Mouse (Mus musculus) MEL (cell line): Measurements from ENCODE around the gene Tspan9. TPM values are rescaled to one million over a fixed set of nuclear protein-coding genes. Genes with fewer than 3 reads are reported as not detected.

Experiments used
- DNase-seq: peaks from one replicate; pipeline ENCODE4 v3.0.0; 2011; ENCODE audit warnings: low read depth, low spot score
- H3K27ac ChIP-seq: 2 replicates; pipeline ENCODE4 v1.5.1; 2012; ENCODE audit warnings: low read depth, mild to moderate bottlenecking, control low read depth, low read length, moderate library complexity; ENCODE audit not compliant: control insufficient read depth
- H3K27me3 ChIP-seq, 2 experiments: fragments of 150-350 bp in 1 of 2; sonication (generic) in 1 of 2; 2 replicates each; pipeline ENCODE4 v1.6.1; 2012; ENCODE audit warnings: low read length in 2 of 2, mild to moderate bottlenecking in 2 of 2, improper control_type of control experiment in 1 of 2, moderate library complexity in 1 of 2; ENCODE audit not compliant: insufficient read depth in 2 of 2, control insufficient read depth in 1 of 2
- H3K36me3 ChIP-seq, 2 experiments: 2 replicates each; pipeline ENCODE4 v1.6.1; 2012 to 2014; ENCODE audit warnings: low read length in 2 of 2, improper control_type of control experiment in 1 of 2, inconsistent platforms in 1 of 2, mild to moderate bottlenecking in 1 of 2; ENCODE audit not compliant: insufficient read depth in 2 of 2, control insufficient read depth in 1 of 2
- H3K4me1 ChIP-seq, 2 experiments: fragments of 150-350 bp in 1 of 2; sonication (generic) in 1 of 2; 2 replicates each; pipeline ENCODE4 v1.6.1; 2012; ENCODE audit warnings: low read length in 2 of 2, improper control_type of control experiment in 1 of 2, mild to moderate bottlenecking in 1 of 2; ENCODE audit not compliant: insufficient read depth in 2 of 2, control insufficient read depth in 1 of 2
- H3K4me3 ChIP-seq, 2 experiments: fragments of 150-350 bp in 1 of 2; sonication (generic) in 1 of 2; 2 replicates each; pipeline ENCODE4 v1.5.1; 2012; ENCODE audit warnings: low read depth in 2 of 2, low read length in 2 of 2, mild to moderate bottlenecking in 2 of 2, moderate library complexity in 2 of 2, control low read depth in 1 of 2, improper control_type of control experiment in 1 of 2; ENCODE audit not compliant: control insufficient read depth in 1 of 2, insufficient read depth in 1 of 2
- H3K79me2 ChIP-seq: 2 replicates; pipeline ENCODE4 v1.6.1; 2012; ENCODE audit warnings: mild to moderate bottlenecking, low read length, moderate library complexity; ENCODE audit not compliant: control insufficient read depth, poor library complexity, insufficient read depth
- H3K9ac ChIP-seq: 2 replicates; pipeline ENCODE4 v1.6.1; 2012; ENCODE audit warnings: low read depth, mild to moderate bottlenecking, control low read depth, low read length, moderate library complexity; ENCODE audit not compliant: control insufficient read depth, poor library complexity, severe bottlenecking
- H3K9me3 ChIP-seq: fragments of 150-350 bp; sonication (generic); replicated peaks from 2 replicates; pipeline ENCODE4 v1.6.1; 2012; ENCODE audit warnings: mild to moderate bottlenecking, low read length, improper control_type of control experiment, moderate library complexity; ENCODE audit not compliant: insufficient read depth
- BHLHE40 ChIP-seq: IDR thresholded peaks from 2 replicates; pipeline ENCODE4 v1.6.1; 2012; ENCODE audit warnings: low read depth, mild to moderate bottlenecking, inconsistent platforms, low read length, improper control_type of control experiment, borderline replicate concordance
- CHD1 ChIP-seq: IDR thresholded peaks from 2 replicates; pipeline ENCODE4 v1.6.1; 2012; ENCODE audit warnings: low read depth, mild to moderate bottlenecking, inconsistent platforms, low read length, improper control_type of control experiment
- CHD2 ChIP-seq: IDR thresholded peaks from 2 replicates; pipeline ENCODE4 v1.6.1; 2011; ENCODE audit warnings: low read length, improper control_type of control experiment
- CTCF ChIP-seq, 3 experiments: IDR thresholded peaks in 2 of 3; conservative IDR thresholded peaks in 1 of 3; 2 replicates each; pipeline ENCODE4 v1.5.1; 2011 to 2012; ENCODE audit warnings: low read length in 3 of 3, low read depth in 2 of 3, mild to moderate bottlenecking in 2 of 3, improper control_type of control experiment in 1 of 3, inconsistent platforms in 1 of 3, mixed read lengths in 1 of 3, moderate library complexity in 1 of 3; ENCODE audit not compliant: control insufficient read depth in 1 of 3, insufficient read depth in 1 of 3, poor library complexity in 1 of 3, severe bottlenecking in 1 of 3
- ELF1 ChIP-seq: IDR thresholded peaks from 2 replicates; pipeline ENCODE4 v1.6.1; 2014; ENCODE audit warnings: low read depth, mild to moderate bottlenecking, inconsistent platforms, low read length, improper control_type of control experiment, moderate library complexity
- GABPA ChIP-seq: IDR thresholded peaks from 2 replicates; pipeline ENCODE4 v1.6.1; 2012; ENCODE audit warnings: low read depth, mild to moderate bottlenecking, inconsistent platforms, low read length, improper control_type of control experiment, moderate library complexity
- GATA1 ChIP-seq: IDR thresholded peaks from 2 replicates; pipeline ENCODE4 v1.6.1; 2011; ENCODE audit warnings: low read depth, low read length, improper control_type of control experiment
- HCFC1 ChIP-seq: IDR thresholded peaks from 2 replicates; pipeline ENCODE4 v1.6.1; 2012; ENCODE audit warnings: low read depth, mild to moderate bottlenecking, inconsistent platforms, low read length, improper control_type of control experiment, moderate library complexity
- JUND ChIP-seq: IDR thresholded peaks from 2 replicates; pipeline ENCODE4 v1.6.1; 2011; ENCODE audit warnings: low read depth, mild to moderate bottlenecking, improper control_type of control experiment, low read length
- KAT2A ChIP-seq: conservative IDR thresholded peaks from 2 replicates; pipeline ENCODE4 v1.6.1; 2012; ENCODE audit warnings: low read depth, low read length, improper control_type of control experiment, inconsistent platforms
- MXI1 ChIP-seq: IDR thresholded peaks from 2 replicates; pipeline ENCODE4 v1.6.1; 2011; ENCODE audit warnings: mild to moderate bottlenecking, low read depth, low read length, improper control_type of control experiment
- MYB ChIP-seq: IDR thresholded peaks from 2 replicates; pipeline ENCODE4 v1.6.1; 2011; ENCODE audit warnings: mild to moderate bottlenecking, low read depth, low read length, improper control_type of control experiment
- MYC ChIP-seq: IDR thresholded peaks from 2 replicates; pipeline ENCODE4 v1.6.1; 2011; ENCODE audit warnings: low read depth, mild to moderate bottlenecking, low read length, improper control_type of control experiment, moderate library complexity
- NELFE ChIP-seq: IDR thresholded peaks from 2 replicates; pipeline ENCODE4 v1.6.1; 2011; ENCODE audit warnings: low read depth, low read length, improper control_type of control experiment
- POLR2AphosphoS2 ChIP-seq: IDR thresholded peaks from 2 replicates; pipeline ENCODE4 v1.6.1; 2011; ENCODE audit warnings: low read length, improper control_type of control experiment
- POLR2AphosphoS5 ChIP-seq: IDR thresholded peaks from 2 replicates; pipeline ENCODE4 v1.6.1; 2012; ENCODE audit warnings: low read depth, borderline replicate concordance, mild to moderate bottlenecking, inconsistent platforms, low read length, moderate library complexity, mixed read lengths
- RCOR1 ChIP-seq: IDR thresholded peaks from 2 replicates; pipeline ENCODE4 v1.6.1; 2012; ENCODE audit warnings: low read depth, mild to moderate bottlenecking, inconsistent platforms, low read length, improper control_type of control experiment
- SIN3A ChIP-seq: IDR thresholded peaks from 2 replicates; pipeline ENCODE4 v1.6.1; 2012; ENCODE audit warnings: low read length, improper control_type of control experiment, inconsistent platforms
- TAL1 ChIP-seq: IDR thresholded peaks from 2 replicates; pipeline ENCODE4 v1.6.1; 2012; ENCODE audit warnings: mild to moderate bottlenecking, inconsistent platforms, low read length, moderate library complexity, mixed read lengths
- TBP ChIP-seq: IDR thresholded peaks from 2 replicates; pipeline ENCODE4 v1.8.0; 2011; ENCODE audit warnings: low read depth, low read length, improper control_type of control experiment
- TCF12 ChIP-seq: IDR thresholded peaks from 2 replicates; pipeline ENCODE4 v1.6.1; 2014; ENCODE audit warnings: low read depth, mild to moderate bottlenecking, inconsistent platforms, low read length, improper control_type of control experiment, moderate library complexity
- USF1 ChIP-seq: IDR thresholded peaks from 2 replicates; pipeline ENCODE4 v1.6.1; 2014; ENCODE audit warnings: low read depth, mild to moderate bottlenecking, inconsistent platforms, low read length, improper control_type of control experiment, moderate library complexity
- ZC3H11A ChIP-seq: IDR thresholded peaks from 2 replicates; pipeline ENCODE4 v1.6.1; 2012; ENCODE audit warnings: low read depth, mild to moderate bottlenecking, inconsistent platforms, low read length, improper control_type of control experiment
- ZMIZ1 ChIP-seq: IDR thresholded peaks from 2 replicates; pipeline ENCODE4 v1.6.1; 2012; ENCODE audit warnings: low read depth, mild to moderate bottlenecking, inconsistent platforms, low read length, improper control_type of control experiment, moderate library complexity
- polyA plus RNA-seq, 2 experiments: library from polyadenylated mRNA; stranded (reverse) in 1 of 2; unstranded in 1 of 2; fragments of >175 nt in 1 of 2; fragments of >200 nt in 1 of 2; gene quantifications; 2 replicates each; pipeline versions ENCODE4 v1.2.1 to v1.2.4; 2012; ENCODE audit warnings: low replicate concordance in 2 of 2, low read depth in 1 of 2; ENCODE audit not compliant: insufficient read length in 2 of 2, insufficient read depth in 1 of 2, missing spikeins in 1 of 2
- total RNA-seq: library from RNA; depleted of rRNA; stranded (reverse); fragments of 300-350 nt; gene quantifications from 2 replicates; pipeline ENCODE4 v1.2.3, GENCODE M21; 2012

Tspan9 gene
- total and polyA plus RNA-seq, 3 experiments: 0.08 to 3.4 TPM; not detected in 1

GRCm38 (mm10) chr6:128126876-128127275 lies 16.5 kb downstream of the Tspan9 start (continued):
- no peak for TF ChIP-seq ELF1

DNA sequence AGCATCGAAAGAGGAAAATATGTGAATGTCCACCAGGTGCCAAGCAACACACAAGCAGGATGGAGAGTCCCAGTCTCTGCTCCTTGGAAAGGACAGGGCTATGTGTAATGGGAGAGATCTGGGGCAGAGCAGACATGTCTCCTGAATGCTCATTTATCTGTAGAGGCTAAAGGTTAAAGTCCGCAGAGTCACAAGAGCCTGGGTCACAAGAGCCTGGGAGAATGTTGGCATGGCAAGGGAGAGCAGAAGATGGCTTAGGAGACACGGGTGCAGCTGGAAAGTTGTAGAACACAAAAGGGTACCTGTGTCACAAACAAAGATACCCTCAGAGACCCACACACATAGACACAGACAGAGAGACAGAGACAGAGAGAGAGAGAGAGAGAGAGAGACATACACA lies 17.9 kb downstream of the Tspan9 start:
- H3K9me3 ChIP-seq: no peaks in the 10 kb centered on the region
- no peaks in the 10 kb centered on the region for H3K36me3 ChIP-seq
- DNase-seq: no peak
- no peak for TF ChIP-seq POLR2AphosphoS2
- no peak for TF ChIP-seq POLR2AphosphoS5
- TF ChIP-seq TCF12: no peak
- no peak for TF ChIP-seq GATA1
- TF ChIP-seq CHD1: no peak
- TF ChIP-seq ELF1: no peak
- no peak for TF ChIP-seq JUND
- TF ChIP-seq TAL1: no peak
- TF ChIP-seq RCOR1: no peak
- no peak for TF ChIP-seq GABPA
- H3K27me3 ChIP-seq: no peaks in the 10 kb centered on the region
- no peak overlapping the region for H3K9ac ChIP-seq
- no peak overlapping the region for H3K4me3 ChIP-seq
- H3K4me1 ChIP-seq: no peaks in the 10 kb centered on the region
- no peaks in the 10 kb centered on the region for H3K79me2 ChIP-seq
- H3K27ac ChIP-seq: no peak overlapping the region

- H3K27me3 ChIP-seq: no peaks in the 10 kb centered on the region
- H3K4me1 ChIP-seq: no peaks in the 10 kb centered on the region
- no peak overlapping the region for H3K9ac ChIP-seq
- no peaks in the 10 kb centered on the region for H3K36me3 ChIP-seq
- no peak for TF ChIP-seq MYB
- no peak for DNase-seq
- H3K4me3 ChIP-seq: no peak overlapping the region
- H3K79me2 ChIP-seq: no peaks in the 10 kb centered on the region
- H3K27ac ChIP-seq: no peak overlapping the region
- no peaks in the 10 kb centered on the region for H3K9me3 ChIP-seq
Observed at GRCm38 (mm10) chr6:128124222-128124971, 19.0 kb downstream of the Tspan9 start.

DNA sequence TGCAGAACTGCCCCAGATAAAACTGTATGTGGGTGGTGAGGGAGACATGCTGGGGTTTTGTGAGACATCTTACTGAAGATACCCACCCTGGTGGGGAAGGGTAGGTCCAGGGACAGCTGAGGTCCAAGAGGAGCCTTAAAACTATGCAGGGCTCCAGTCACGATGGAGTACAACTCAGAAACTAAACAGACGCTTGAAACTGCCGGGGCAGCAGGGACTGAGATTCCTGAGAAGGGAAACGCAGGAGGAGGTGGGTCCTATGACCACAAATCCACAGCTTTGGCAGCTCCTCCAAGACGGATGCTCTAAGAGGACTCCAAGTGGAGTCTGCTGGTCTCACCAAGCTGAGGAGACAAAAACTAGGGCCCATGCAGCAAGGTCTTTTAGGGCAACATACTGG lies 21.3 kb downstream of the Tspan9 start:
- H3K9me3 ChIP-seq: no peaks in the 10 kb centered on the region
- H3K4me1 ChIP-seq: no peaks in the 10 kb centered on the region

More for the DNA sequence above, 21.3 kb downstream of the Tspan9 start:
- H3K27me3 ChIP-seq: no peaks in the 10 kb centered on the region
- no peak for DNase-seq
- H3K9ac ChIP-seq: no peak overlapping the region
- no peaks in the 10 kb centered on the region for H3K79me2 ChIP-seq
- no peak overlapping the region for H3K27ac ChIP-seq
- no peak overlapping the region for H3K4me3 ChIP-seq
- no peaks in the 10 kb centered on the region for H3K36me3 ChIP-seq
- TF ChIP-seq MYC (no peak), CTCF (IDR thresholded peaks at IDR 0.05 in 2 of 3, conservative IDR thresholded peaks at IDR 0.05 in 1 of 3; ENCODE audit: control insufficient read depth in 1 of 3, insufficient read depth in 1 of 3, low read depth in 2 of 3, low read length in 3 of 3, poor library complexity in 1 of 3, severe bottlenecking in 1 of 3) (no peak), NELFE (no peak), MXI1 (no peak), TAL1 (no peak), SIN3A (no peak), ZMIZ1 (no peak), ZC3H11A (no peak), TBP (no peak), BHLHE40 (no peak), MYB (no peak), CHD2 (no peak), RCOR1 (no peak), KAT2A (no peak), HCFC1 (no peak), USF1 (no peak)
